Mouse (Mus musculus): ENCODE results near the gene Alpl.

GRCm38 (mm10) chr4:137807301-137807851, 11.2 kb upstream of the Alpl start:
- TF ChIP-seq POLR2A (IDR thresholded peaks at IDR 0.05; ENCODE audit: insufficient read length, low read depth) (no peak), MYOG (IDR thresholded peaks at IDR 0.05; ENCODE audit: control insufficient read depth in 1 of 3, insufficient read depth in 1 of 3, insufficient read length in 2 of 3, low read depth in 2 of 3) (no peak), USF1 (IDR thresholded peaks at IDR 0.05; ENCODE audit: low read depth) (no peak)

All from myocyte (in vitro differentiated cells).